Mouse (Mus musculus) stomach, embryonic 16.5 days (tissue): ENCODE data around the gene Cox6a2. TPM values are rescaled to one million over a fixed set of nuclear protein-coding genes. Genes with fewer than 3 reads are reported as not detected.
"Not testable (repeated sequence)": the region's sequence is repeated elsewhere in the genome, so short reads cannot be mapped to it uniquely, and the experiment has no call there.

Source experiments
- ATAC-seq: fragments of 200-750 bp; cut with Nextera tagmentation; 2 replicates; pipeline ENCODE4 v1.8.0; 2017; ENCODE audit warnings: moderate number of reproducible peaks, moderate TSS enrichment; ENCODE audit not compliant: insufficient read depth, low FRiP score
- H3K27ac ChIP-seq: fragments of 300-500 bp; sonication (generic); 2 replicates; pipeline ENCODE4 v1.5.1; 2014; ENCODE audit warnings: low read length
- H3K27me3 ChIP-seq: fragments of 300-500 bp; sonication (generic); 2 replicates; pipeline ENCODE4 v1.6.1; 2014; ENCODE audit warnings: low read length, control low read depth, mixed read lengths; ENCODE audit not compliant: control insufficient read depth, insufficient read depth
- H3K36me3 ChIP-seq: fragments of 300-500 bp; sonication (generic); 2 replicates; pipeline ENCODE4 v1.6.1; 2014; ENCODE audit warnings: low read length; ENCODE audit not compliant: control insufficient read depth, insufficient read depth
- H3K4me1 ChIP-seq: fragments of 300-500 bp; sonication (generic); 2 replicates; pipeline ENCODE4 v1.6.1; 2014; ENCODE audit warnings: low read length, control low read depth, mixed read lengths; ENCODE audit not compliant: control insufficient read depth, insufficient read depth
- H3K4me2 ChIP-seq: fragments of 300-500 bp; sonication (generic); 2 replicates; pipeline ENCODE4 v1.6.1; 2014; ENCODE audit warnings: low read depth, low read length, mixed read lengths
- H3K4me3 ChIP-seq: fragments of 300-500 bp; sonication (generic); replicated peaks from 2 replicates; pipeline ENCODE4 v1.5.1; 2014; ENCODE audit warnings: mild to moderate bottlenecking, low read length
- H3K9ac ChIP-seq: fragments of 300-500 bp; sonication (generic); 2 replicates; pipeline ENCODE4 v1.6.1; 2014; ENCODE audit warnings: low read length
- H3K9me3 ChIP-seq: fragments of 300-500 bp; sonication (generic); replicated peaks from 2 replicates; pipeline ENCODE4 v1.6.1; 2016; ENCODE audit warnings: low read length, control low read depth; ENCODE audit not compliant: control insufficient read depth
- WGBS: fragments of 180-500 bp; shearing (Covaris S2); extraction: QIAGEN DNeasy Blood & Tissue Kit; methylation state at CpG from one replicate; pipeline ENCODE4 v1.1.7; 2014; 5-methylcytosine and 5-hydroxymethylcytosine counted together
- polyA plus RNA-seq: library from polyadenylated mRNA; unstranded; fragments of >200 nt; fragmentation: Nextera tagmentation; extraction: Ambion mirVana; gene quantifications from 2 replicates; pipeline ENCODE4 v1.2.1, GENCODE M21; 2015

Cox6a2 gene
- polyA plus RNA-seq, 1 experiment from 2014 or later: 35.0 TPM

DNA sequence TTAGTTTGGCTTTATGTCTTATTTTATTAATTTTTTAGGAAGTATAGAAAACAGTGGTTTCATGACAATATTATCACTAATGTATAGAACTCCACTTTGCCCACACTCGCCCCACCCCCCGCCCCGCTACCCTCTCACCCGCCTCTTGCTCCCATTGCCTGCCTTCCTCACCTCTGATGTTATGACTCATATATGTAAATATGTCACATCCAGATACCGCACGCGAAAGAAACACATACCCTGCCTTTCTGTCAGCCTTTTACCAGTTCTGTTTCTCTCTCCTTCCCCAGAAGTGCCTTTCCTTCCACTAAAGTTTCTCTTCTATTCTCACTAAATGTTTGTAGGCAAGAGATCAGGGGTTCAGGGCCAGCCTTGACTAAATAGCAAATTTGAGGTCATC, 39.8 kb downstream of the Cox6a2 start:
- no peak for ATAC-seq
- H3K27ac ChIP-seq: no peak overlapping the region
- no peaks in the 10 kb centered on the region for H3K4me1 ChIP-seq
- H3K9ac ChIP-seq: no peak overlapping the region
- no peak overlapping the region for H3K4me3 ChIP-seq
- H3K4me2 ChIP-seq: no peak overlapping the region
- WGBS: 67% methylated on average over 7 of the region's 7 CpGs
- no peaks in the 10 kb centered on the region for H3K9me3 ChIP-seq
- H3K27me3 ChIP-seq: no peaks in the 10 kb centered on the region
- no peaks in the 10 kb centered on the region for H3K36me3 ChIP-seq

DNA sequence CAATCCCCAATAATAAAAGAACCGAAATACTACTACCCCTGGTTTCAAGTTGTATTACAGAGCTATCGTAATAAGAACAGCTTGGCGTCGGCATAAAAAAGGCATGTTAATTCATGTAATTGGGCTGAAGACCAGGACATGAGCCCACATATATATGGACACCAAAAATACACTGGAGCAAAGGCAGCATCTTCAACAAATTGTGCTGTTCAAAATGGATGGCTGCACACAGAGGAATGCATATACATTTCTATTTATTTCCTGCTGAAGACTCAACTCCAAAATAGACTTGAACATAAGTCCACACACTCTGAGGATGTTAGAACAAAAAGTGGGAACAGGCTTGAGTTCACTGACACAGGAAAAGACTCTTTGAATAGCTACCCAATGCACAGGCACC, 42.2 kb downstream of the Cox6a2 start:
- no peak overlapping the region for H3K27ac ChIP-seq
- H3K9ac ChIP-seq: no peak overlapping the region
- H3K27me3 ChIP-seq: no peaks in the 10 kb centered on the region
- no peak for ATAC-seq
- H3K4me3 ChIP-seq: no peak overlapping the region
- H3K4me1 ChIP-seq: no peaks in the 10 kb centered on the region
- no peaks in the 10 kb centered on the region for H3K9me3 ChIP-seq
- no peaks in the 10 kb centered on the region for H3K36me3 ChIP-seq
- no peak overlapping the region for H3K4me2 ChIP-seq
- 96% methylated on average over 4 of the region's 4 CpGs for WGBS

DNA sequence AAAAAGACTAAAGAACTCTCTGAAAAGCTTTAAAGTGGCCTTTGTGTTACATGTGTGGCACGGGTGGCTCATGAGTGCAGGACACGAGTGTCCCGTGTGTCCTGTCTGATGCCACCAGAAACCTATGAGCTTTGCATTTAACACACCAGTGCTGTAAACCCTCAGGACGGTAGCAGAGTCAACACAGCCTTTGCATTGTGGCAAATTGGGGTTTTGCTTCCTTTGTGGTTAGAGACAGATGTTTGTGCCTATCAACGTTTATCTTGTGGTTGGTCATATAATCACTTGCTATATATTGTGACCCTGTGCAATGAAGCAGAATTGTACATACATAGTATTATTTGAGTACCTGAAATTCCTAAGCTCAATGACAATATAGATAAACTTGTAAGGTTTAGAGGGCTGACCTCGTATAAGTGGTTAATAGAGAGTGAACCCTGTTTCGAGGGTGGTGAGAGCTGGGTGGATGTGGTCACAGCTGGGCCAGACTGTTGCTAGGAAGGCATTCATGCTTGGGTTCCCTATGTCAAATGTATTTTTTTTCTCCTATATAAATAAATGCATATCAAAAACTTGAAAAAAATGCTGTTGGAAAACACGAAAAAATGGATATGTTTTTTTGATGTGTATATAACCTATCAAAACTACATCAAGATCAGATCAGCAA, 47.4 kb downstream of the Cox6a2 start:
- not testable (repeated sequence) for H3K27me3 ChIP-seq, H3K9me3 ChIP-seq, ATAC-seq, H3K27ac ChIP-seq, H3K36me3 ChIP-seq, H3K4me2 ChIP-seq, H3K4me3 ChIP-seq, H3K4me1 ChIP-seq, H3K9ac ChIP-seq
- WGBS: 62% methylated on average over 7 of the region's 8 CpGs

Other genes starting within 250 kb of the Cox6a2 start
- gene Fus, start 238.9 kb downstream of the Cox6a2 start, polyA plus RNA-seq: 204 and 234 TPM in 2 replicates
- 179 and 188 TPM in 2 replicates for gene Pycard, start 212.5 kb downstream of the Cox6a2 start, polyA plus RNA-seq
- gene Trim72, start 202.4 kb downstream of the Cox6a2 start, polyA plus RNA-seq: 0.39 and 1.9 TPM in 2 replicates
- 4.1 and 4.3 TPM in 2 replicates for gene Itgam, start 143.7 kb downstream of the Cox6a2 start, polyA plus RNA-seq
- 0.04 TPM in 1 of 2 replicates, not detected in the other for gene Gm49368, start 143.7 kb downstream of the Cox6a2 start, polyA plus RNA-seq
- 0.27 and 0.72 TPM in 2 replicates for gene Itgax, start 76.8 kb downstream of the Cox6a2 start, polyA plus RNA-seq
- not detected in 2 replicates for gene Itgad, start 52.0 kb downstream of the Cox6a2 start, polyA plus RNA-seq
- gene Armc5, start 31.0 kb upstream of the Cox6a2 start, polyA plus RNA-seq: 14.0 and 14.5 TPM in 2 replicates
- gene 9130023H24Rik, start 31.6 kb upstream of the Cox6a2 start, polyA plus RNA-seq: 6.9 and 7.4 TPM in 2 replicates
- gene Tgfb1i1, start 40.4 kb upstream of the Cox6a2 start, polyA plus RNA-seq: 234 and 250 TPM in 2 replicates
- 0.67 and 0.72 TPM in 2 replicates for gene Slc5a2, start 59.3 kb upstream of the Cox6a2 start, polyA plus RNA-seq
- gene BC017158, start 91.8 kb upstream of the Cox6a2 start, polyA plus RNA-seq: 33.6 and 35.5 TPM in 2 replicates
- 23.7 and 24.0 TPM in 2 replicates for gene Rgs10, start 212.4 kb upstream of the Cox6a2 start, polyA plus RNA-seq